Mouse (Mus musculus): Measurements from ENCODE around the gene Naa15.
A peak's percentile ranks its signal among the peaks of the same experiment; 100 is the strongest.

Gene Naa15

DNA sequence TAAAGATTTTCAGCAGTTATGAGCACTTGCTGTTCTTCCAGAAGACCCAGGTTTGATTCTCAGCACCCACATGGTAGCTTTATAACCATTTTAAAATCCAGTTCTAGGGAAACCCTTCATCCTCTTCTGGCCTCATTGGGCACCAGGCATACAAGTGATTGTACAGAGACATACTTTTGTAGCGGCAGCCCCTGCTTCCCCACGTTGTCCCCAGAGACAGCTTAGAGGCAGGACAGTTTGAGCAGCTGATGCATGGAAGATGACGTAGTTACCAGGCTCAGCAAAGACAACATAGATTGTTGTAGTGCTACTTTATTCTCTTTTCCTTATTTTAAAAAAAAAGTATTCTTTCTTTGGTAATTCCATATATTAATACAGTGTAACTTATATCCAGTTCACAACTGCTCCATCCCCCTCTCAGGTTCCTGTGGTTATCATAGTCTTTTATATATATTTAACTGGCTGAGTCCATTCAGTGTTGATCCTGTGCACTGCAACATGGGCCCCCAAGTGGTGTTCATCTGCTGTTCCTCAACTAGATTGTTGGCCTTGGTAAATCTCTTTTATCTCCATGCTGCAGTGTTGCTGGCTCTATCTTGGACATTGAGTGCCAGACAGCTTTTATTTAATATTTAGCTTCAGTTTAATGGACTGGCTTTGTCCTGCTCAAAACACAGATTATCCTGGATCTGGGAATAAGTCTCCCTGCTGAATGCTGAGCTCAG lies 20.1 kb downstream of the Naa15 start:
- no peak for DNase-seq (ENCODE audit: low spot score)

DNA sequence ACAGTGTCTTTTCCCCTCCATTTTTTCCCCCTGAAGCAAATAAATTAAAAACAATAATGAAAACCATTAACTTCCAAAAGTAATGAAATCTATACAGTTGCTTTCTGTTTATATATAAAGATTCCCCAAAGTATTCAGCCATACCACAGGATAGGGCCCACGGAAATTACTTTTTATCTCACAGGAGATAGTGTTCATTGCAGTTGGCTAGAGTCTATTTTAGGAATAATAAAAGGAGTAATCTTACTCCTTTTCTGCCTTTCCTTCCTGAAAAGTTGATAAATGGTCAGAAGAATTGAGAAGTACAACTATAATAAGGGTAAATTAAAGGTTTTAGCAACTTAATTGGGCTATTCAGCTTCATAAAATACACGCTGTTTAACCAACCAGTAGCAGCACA lies 53.6 kb downstream of the Naa15 start:
- DNase-seq (ENCODE audit: low spot score): no peak

DNA sequence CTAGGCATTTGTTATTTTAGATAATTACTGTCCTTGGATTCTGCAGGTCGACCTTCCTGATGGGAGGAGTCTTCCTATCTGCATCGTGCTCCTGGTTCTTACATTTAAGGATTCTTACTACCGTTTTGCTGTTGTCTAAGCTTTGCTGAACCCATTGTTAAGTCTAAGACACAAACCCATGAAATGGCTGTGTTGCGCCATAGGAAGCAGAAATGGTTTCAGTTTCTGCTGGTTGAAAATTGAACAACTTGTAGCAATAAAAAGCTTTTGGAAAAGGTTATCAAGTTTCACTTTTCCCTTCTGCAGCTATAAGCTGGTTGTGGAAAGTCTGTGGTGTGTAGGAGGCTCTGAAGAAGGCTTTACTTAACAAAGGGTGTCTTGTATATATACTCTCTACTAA lies 60.8 kb downstream of the Naa15 start:
- no peak for DNase-seq (ENCODE audit: low spot score)

DNA sequence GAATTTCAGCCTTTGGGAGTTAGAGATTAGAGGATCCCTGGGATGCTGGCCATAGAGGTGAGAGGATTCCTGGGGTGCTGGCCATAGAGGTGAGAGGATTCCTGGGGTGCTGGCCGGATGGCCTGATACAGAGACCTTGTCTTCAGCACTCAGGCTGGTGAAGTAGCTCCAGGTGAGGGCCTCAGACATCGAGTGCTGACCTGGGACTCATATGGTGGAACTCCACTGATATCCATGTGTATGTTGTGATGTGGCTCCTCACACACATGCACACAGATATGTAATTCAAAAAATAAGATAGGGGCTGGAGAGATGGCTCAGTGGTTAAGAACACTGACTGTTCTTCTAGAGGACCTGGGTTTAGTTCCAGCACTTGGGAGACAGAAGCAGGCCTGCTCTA lies 64.9 kb downstream of the Naa15 start:
- no peak for DNase-seq (ENCODE audit: low spot score)

DNA sequence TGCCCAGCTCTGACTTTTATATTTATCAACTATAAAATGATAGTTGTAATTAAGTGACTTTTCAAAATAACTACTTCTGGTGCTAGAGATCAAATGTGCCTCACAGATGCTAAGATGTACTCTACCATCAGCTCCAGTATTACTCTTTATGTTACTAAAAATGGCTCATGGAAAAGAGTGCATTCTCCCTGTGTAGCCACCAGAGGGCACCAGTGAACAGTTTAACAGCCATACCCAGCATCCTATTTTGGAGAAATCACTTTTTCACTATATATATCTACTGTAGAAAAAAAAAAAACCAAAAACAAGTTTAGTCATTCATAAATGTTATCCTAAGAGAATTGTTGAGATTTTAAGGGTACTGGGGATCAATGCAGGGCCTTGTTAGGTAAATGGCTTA lies 66.1 kb downstream of the Naa15 start:
- DNase-seq (ENCODE audit: low spot score): peak; percentile 43

DNA sequence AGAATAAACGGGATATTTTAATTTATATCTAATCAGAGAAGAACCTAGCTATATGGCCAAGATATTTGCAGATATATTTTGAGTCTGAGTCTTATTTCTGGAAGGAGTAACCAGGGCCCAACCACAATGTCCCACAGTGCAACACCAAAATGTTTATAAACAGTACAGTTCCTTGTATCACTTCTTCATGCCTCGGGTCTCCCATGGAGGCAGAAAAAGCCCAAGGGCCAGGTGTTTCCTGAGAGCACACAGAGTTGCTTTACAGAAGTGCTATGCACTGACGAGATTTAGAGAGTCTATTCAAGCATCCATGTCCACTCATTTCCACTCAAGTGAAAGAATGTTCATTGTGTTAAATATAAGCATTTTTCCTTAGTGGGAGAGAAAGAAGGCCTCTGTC lies 66.9 kb downstream of the Naa15 start:
- DNase-seq (ENCODE audit: low spot score): no peak

DNA sequence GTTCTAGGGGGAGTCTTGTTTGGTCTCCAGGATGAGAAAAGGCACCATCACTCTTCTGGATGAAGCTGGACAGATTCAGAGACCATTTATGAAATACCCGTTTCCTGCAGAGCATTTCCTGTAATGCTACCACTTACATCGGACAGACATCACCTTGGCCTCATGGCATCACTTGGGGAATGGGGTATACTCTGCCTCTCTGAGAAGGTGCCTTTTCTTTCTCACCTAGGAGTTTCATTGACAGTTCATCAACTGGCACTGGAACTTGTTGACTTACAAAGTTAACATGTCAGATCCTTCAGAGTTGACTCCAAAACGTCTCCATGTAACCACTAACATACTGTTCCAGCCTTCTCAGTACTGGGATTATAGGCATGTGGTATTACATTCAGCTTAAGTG lies 67.8 kb downstream of the Naa15 start:
- no peak for DNase-seq (ENCODE audit: low spot score)

DNA sequence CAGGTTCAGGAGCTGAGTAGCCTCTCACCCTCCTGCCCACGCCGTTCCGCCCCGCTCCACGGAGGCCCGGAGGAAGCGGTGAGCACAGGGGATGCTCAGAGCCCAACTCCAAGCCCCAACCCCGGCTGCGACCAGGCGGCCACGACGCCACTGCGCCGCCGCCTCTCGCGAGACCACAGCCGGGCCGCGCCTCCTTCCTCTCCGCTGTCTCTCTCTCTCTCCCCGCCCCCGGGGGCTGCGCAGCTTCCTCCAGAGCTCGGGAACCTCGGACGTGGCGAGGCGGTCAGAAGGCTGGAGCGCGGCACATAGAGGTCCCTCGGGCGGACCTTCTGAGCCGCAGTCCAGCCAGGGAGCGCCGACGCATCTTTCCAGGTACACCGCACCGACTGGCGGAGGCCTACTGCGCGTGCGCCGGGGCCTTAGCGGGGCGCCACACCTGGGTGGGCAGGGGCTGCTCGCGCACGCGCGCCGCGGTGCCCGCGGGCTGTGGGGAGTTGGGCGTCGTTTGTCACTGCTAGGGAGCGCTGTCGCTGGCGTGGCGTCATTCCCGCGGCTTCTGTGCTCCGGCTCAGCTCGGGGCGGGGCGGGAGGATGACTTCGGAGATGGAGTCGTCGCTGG lies 68.9 kb downstream of the Naa15 start, which contains the start of gene Rab33b:
Rab33b (plus strand) TSS at position 180 of the 619 bp plus-strand sequence.
- DNase-seq (ENCODE audit: low spot score): peak; percentile 92

DNA sequence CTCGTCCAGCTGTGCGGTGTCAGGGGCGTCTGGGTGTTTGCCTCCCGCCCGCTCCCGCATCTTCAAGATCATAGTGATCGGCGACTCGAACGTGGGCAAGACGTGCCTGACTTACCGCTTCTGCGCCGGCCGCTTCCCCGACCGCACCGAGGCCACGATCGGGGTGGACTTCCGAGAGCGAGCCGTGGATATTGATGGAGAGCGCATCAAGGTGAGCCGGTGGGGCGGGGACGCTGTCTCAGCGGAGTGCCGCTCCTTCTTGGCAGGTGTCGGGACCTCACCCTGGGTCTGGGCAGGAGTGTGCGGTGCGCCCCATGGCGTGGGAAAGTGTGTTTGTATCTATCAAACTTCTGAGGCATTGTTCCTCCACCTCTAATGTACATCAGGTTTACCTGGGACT lies 69.4 kb downstream of the Naa15 start:
- no peak for DNase-seq (ENCODE audit: low spot score)

DNA sequence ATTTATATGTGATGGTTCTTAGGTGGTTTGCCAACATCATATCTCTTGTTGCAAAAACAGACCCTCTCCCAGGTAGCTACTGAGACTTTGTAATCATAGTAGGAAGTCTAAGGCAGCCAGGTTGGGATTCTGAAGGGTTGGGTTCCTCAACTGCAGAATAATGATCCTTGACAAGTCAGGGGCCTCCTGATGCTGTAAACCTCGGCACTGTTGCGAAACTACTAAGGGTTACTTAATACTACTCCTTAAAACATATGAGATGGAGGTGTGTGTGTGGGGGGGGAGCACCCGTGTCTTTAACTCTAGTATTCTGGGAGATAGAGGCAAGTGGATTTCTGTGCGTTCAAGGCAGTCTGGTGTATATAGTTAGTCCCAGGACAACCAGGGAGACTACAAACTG lies 70.4 kb downstream of the Naa15 start:
- no peak for DNase-seq (ENCODE audit: low spot score)

DNA sequence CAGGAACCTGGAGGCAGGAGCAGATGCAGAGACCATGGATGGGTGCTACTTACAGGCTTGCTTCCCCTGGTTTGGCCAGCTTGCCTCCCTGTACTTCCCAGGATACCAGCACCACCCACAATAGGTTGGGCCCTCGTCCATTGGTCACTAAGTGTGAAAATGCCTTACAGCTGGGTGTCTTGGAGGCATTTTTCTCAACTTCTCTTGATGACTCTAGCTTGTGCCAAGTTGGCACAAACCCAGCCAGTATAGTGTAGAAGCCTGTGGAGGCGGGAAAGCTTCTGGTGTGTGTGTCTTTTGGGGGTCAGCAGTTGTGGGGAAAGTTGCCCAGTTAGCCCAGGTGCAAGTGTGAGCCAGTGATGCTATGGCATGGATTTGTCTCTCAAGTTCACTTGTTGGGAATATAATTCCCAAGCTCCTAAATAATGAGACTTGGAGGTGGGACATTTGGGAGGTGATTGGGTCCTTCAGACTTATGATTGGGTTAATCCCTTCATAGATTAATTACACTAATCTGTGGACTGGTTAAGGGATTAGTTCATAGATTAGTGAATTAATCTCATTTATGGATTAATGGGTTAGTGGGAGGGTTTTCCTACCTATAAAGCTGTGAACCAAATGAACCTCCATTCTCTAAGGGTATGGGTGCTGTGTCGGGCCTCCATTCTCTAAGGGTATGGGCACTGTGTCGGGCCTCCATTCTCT lies 71.7 kb downstream of the Naa15 start:
- DNase-seq (ENCODE audit: low spot score): no peak

DNA sequence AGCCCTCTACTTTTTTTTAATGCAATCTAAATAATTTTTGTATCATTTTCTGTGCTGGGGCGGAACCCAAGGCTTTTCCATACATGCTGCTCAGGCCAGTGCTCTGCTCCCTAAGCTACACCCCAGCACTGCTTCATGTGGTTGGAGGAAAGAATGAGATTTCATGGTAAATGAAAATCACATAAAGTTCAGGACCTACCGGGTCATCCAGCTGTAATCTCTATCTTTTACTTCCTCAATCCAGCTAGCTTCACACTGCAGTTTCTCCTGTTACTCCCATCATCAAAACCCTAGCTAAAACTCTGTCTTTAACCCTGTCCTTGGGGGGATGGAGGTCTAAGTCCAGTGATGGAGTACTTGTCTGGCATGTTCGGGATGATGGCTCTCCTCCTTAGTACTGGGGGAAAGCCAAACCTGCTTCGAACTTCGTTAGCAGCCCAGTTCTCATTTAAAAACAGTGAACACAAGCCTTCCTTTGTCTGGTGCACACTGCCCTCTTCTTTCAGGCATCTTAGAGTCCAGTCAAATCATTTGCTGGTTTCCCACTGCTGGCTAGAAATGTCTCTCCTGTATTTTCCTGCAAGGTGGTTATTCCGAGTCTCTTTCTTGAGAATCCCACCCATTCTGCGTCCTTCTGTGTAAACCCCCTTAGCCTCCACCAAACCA lies 75.3 kb downstream of the Naa15 start:
- DNase-seq (ENCODE audit: low spot score): no peak

DNA sequence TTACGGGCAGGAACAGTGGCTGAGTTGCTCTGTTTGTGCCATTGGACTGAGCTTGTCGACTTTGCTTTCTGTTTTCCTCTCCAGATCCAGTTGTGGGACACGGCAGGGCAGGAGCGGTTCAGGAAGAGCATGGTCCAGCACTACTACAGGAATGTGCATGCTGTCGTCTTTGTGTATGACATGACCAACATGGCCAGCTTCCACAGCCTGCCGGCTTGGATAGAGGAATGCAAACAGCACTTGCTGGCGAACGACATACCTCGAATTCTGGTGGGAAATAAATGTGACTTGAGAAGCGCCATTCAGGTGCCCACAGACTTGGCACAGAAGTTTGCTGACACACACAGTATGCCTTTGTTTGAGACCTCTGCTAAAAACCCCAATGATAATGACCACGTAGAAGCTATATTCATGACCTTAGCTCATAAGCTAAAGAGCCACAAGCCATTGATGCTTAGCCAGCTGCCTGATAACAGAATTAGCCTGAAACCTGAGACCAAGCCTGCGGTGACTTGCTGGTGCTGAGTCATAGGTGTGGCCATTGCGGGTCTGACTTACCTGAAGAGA lies 78.4 kb downstream of the Naa15 start:
- no peak for DNase-seq (ENCODE audit: low spot score)

DNA sequence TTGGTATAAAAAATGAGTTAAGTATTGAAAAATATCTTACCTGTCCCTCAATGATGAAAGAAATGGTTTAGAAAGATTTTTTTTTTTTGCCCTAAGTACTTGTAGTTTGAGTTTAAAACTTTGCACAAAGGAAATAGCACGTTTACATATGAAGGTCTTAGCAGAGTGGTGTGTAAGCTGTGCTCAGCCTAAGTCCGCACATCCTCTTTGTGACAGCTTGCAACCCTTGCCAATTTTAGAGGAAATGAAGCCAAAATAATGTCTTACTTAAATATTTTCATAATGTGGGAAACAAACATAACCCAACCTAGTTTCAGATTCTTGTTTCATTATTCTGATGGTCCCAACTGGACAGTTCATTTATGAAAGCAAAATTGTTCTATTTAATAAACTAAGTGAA lies 79.5 kb downstream of the Naa15 start:
- DNase-seq (ENCODE audit: low spot score): no peak

DNA sequence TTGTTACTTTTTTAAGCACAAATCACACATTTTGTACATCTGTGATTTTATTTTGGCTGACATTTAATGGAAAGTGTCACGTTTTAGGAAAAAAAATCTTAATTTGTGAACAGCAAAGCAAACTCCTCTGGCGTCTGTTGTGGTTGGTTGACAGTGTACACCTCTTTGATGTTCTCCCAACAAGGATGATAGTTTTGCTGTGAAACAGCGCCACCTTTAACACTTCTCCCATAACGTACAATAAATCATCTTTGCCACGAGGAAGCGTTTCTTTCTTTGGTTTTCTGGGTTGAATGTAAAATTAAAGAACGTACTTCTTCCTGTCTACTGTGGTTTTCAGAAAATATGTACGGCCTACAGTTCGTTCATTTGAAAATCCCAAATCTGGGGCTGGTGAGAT lies 80.7 kb downstream of the Naa15 start:
- no peak for DNase-seq (ENCODE audit: low spot score)

DNA sequence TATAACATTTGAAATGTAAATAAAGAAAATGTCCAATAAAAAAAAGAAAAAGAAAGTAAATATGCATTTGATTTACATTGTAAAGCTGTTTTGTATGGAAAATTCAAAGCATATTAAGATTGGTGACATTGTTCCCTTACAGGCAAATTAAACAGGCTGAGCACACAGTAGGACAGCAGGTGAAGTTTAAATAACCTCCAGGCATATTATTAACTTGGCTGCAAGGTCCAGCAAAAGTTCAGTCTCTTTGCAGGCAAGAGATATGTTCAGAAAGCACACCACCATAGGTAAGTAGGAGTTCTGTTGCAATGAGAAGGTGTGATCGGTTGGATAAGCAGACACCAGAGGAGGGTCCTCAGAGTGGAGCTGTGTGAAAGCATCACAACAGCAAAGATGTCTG lies 83.0 kb downstream of the Naa15 start:
- DNase-seq (ENCODE audit: low spot score): no peak

DNA sequence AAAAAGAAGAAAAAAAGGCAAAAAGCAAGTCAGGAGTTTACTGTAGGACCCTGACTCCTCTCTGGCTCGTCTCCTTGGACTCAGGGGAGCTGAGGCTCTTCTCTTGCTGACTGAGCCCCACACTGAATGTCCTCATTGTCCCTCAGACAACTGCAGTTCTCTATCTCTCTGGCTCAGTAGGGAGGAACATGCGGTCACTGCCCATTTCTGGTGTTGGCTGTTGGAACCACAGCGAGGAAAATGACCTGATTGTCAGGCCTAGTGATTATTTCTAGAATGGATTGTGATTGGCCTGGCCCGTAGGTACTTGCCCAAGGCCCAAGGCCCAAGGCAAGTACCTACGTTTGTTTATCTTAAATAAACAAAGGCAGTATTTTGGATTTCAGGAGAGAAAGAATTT lies 83.7 kb downstream of the Naa15 start:
- DNase-seq (ENCODE audit: low spot score): no peak

DNA sequence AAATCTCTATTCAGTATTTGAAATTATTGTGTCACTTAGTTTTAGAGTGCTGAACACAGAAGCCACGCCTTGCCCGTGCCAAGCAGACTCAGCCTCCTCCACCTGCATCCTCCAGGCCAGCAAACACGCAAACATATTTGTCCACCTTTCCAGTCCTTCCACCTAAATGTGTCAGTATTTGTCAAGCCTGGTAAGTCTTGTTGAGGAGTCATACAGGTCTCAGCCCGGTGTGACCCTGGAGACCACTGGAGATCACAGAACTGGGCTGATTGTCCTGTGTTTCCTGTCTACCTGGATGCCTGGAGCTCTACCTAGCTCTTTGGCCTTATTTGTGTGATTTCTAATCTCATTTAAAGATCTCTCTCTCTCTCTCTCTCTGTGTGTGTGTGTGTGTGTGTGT lies 84.9 kb downstream of the Naa15 start:
- DNase-seq (ENCODE audit: low spot score): no peak

DNA sequence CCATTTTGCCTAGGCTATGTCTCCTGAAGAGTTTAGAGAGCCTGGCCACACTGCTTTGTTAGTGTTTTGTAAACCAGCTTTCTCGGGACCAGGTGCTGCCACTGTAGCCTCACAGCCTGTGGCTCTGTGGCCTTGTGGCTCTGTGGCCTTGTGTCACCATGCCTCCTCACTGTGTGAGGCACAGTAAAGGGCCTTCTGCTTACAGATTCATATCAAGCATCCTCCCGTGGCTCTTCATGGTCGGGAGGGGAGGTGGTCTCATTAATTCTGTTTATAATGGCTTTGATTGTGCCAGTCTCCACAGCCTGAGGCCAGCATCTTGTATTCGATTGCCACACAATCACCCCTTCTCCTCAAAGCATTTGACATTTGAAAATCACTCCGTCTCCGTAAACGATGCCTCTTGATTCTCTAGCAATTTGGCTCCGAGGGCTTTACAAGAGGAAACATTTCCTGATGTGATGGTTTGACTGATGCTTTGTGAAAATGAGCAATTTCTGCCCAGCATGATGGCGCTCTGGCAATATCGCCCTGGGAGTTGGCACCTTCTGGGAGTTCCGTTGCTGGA lies 89.5 kb downstream of the Naa15 start:
- DNase-seq (ENCODE audit: low spot score): no peak

DNA sequence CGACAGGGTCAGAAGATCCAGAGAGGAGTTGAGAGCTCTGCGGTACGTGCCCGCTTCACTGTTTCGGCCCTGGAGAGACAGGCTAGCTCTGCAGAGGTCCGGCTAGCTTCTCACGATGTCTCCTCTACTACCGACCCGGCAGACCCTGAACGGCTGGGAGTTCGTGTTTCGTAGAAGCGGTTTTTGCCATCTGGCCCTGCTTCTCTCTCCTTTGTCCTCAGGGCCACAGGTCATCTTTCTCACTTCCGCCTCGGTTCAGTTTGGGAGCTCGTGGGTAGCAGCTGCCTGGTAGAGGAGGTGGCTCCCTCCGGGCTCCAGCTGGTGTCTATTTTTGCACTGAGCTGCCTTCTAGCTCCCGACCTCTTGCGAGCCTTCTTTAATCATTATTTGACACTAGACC lies 90.5 kb downstream of the Naa15 start:
- DNase-seq (ENCODE audit: low spot score): no peak

DNA sequence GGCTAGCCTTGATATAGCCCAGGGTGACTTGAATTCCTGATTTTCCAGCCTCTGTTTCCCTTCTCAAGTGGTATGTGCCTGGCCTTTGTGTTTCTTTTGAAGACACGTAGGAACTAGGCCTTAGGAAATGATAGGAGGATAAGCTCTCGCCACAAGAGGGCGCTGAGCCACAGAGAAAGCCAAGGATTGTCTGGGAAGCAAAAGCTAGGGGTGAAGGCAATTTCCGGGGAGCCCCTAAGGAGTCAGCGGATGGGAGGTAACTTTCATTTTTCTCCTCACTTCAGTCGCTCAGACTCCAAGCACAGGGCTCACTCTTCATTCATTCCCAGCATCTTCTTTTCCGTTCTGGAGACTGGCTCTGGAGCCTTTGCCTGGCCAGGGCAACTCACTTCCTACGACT lies 96.0 kb downstream of the Naa15 start:
- peak; percentile 80 for DNase-seq (ENCODE audit: low spot score)

DNA sequence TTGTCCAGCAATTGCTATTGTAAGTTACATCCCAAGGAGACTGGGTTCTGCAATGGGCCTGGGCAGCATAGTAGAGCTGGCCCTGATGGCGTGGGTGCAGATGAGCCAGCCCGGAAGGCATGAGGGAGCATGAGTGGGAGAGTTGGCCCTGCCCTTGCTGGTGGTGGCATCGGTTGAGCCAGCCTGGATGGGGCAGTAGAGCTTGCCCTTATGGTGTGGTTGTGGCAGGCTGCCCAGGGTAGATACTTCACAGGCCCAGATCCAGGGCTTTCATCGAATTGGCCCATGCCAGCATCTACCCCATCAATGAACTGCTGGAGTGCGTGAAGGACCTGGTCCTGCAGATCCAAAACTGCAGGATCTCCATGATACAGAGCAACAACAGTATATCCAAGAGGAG lies 97.0 kb downstream of the Naa15 start:
- no peak for DNase-seq (ENCODE audit: low spot score)

Data from MN1 (cell line).